Mouse (Mus musculus): ENCODE data around the gene D10Wsu102e. TPM values are rescaled to one million over a fixed set of nuclear protein-coding genes. Genes with fewer than 3 reads are reported as not detected.
A peak's percentile ranks its signal among the peaks of the same experiment; 100 is the strongest.

Gene D10Wsu102e
- polyA plus RNA-seq, 1 experiment: 0.11 TPM

- Histone ChIP-seq H3K4me3 (ENCODE audit: low read depth, low read length) (no peak overlapping the region), H3K27ac (ENCODE audit: insufficient read depth, low read depth, low read length) (no peak overlapping the region), H3K27me3 (ENCODE audit: control insufficient read depth, insufficient read depth, low read length) (no peaks in the 10 kb centered on the region; the same call in 1 of the 2 replicates), H3K4me1 (ENCODE audit: control insufficient read depth, insufficient read depth, insufficient read length, low read length) (no peaks in the 10 kb centered on the region; the same call in 1 of the 2 replicates), H3K36me3 (ENCODE audit: control insufficient read depth, insufficient read depth, low read length) (no peaks in the 10 kb centered on the region)
- TF ChIP-seq CTCF (IDR thresholded peaks at IDR 0.05; ENCODE audit: extremely low read depth, insufficient read length, insufficient replicate concordance, low read depth, low read length) (no peak), POLR2A (IDR thresholded peaks at IDR 0.05; ENCODE audit: low read depth, low read length) (no peak)
- 41% methylated on average over 7 of the region's 7 CpGs for WGBS
Measured at GRCm38 (mm10) chr10:83336336-83336735, 23.7 kb upstream of the D10Wsu102e start.

GRCm38 (mm10) chr10:83337159-83337951, 22.7 kb upstream of the D10Wsu102e start, which contains the start of gene Slc41a2:
Gene Slc41a2 (minus strand): TSS chr10:83337882.
- TF ChIP-seq CTCF (IDR thresholded peaks at IDR 0.05; ENCODE audit: extremely low read depth, insufficient read length, insufficient replicate concordance, low read depth, low read length) (no peak), POLR2A (IDR thresholded peaks at IDR 0.05; ENCODE audit: low read depth, low read length) (peak; percentile 53; the same call in 1 of the 2 replicates)
- no peaks in the 10 kb centered on the region; the same call in 1 of the 2 replicates for H3K27me3 ChIP-seq (ENCODE audit: control insufficient read depth, insufficient read depth, low read length)
- H3K4me3 ChIP-seq (ENCODE audit: low read depth, low read length): peak within 1 kb of the TSS; percentile 89
- under 1% methylated on average over 85 of the region's 102 CpGs for WGBS
- H3K4me1 ChIP-seq (ENCODE audit: control insufficient read depth, insufficient read depth, insufficient read length, low read length): no peaks in the 10 kb centered on the region; the same call in 1 of the 2 replicates
- no peaks in the 10 kb centered on the region for H3K36me3 ChIP-seq (ENCODE audit: control insufficient read depth, insufficient read depth, low read length)
- peak within 1 kb of the TSS; percentile 97 for H3K27ac ChIP-seq (ENCODE audit: insufficient read depth, low read depth, low read length)

GRCm38 (mm10) chr10:83337971-83338598, 21.9 kb upstream of the D10Wsu102e start:
- TF ChIP-seq CTCF (IDR thresholded peaks at IDR 0.05; ENCODE audit: extremely low read depth, insufficient read length, insufficient replicate concordance, low read depth, low read length): no peak
- no peak for TF ChIP-seq POLR2A (IDR thresholded peaks at IDR 0.05; ENCODE audit: low read depth, low read length)
- peak overlapping the region; percentile 97 for H3K27ac ChIP-seq (ENCODE audit: insufficient read depth, low read depth, low read length)
- 43% methylated on average over 9 of the region's 9 CpGs for WGBS

GRCm38 (mm10) chr10:83341226-83341625, 18.8 kb upstream of the D10Wsu102e start:
- peaks cover 6% of the 10 kb centered on the region; the same call in 1 of the 2 replicates for H3K4me1 ChIP-seq (ENCODE audit: control insufficient read depth, insufficient read depth, insufficient read length, low read length)
- no peak overlapping the region for H3K27ac ChIP-seq (ENCODE audit: insufficient read depth, low read depth, low read length)
- H3K36me3 ChIP-seq (ENCODE audit: control insufficient read depth, insufficient read depth, low read length): no peaks in the 10 kb centered on the region
- 18% methylated on average over 2 of the region's 2 CpGs for WGBS
- no peaks in the 10 kb centered on the region; the same call in 1 of the 2 replicates for H3K27me3 ChIP-seq (ENCODE audit: control insufficient read depth, insufficient read depth, low read length)
- TF ChIP-seq POLR2A (IDR thresholded peaks at IDR 0.05; ENCODE audit: low read depth, low read length): no peak
- no peak for TF ChIP-seq CTCF (IDR thresholded peaks at IDR 0.05; ENCODE audit: extremely low read depth, insufficient read length, insufficient replicate concordance, low read depth, low read length)
- no peak overlapping the region for H3K4me3 ChIP-seq (ENCODE audit: low read depth, low read length)

More at GRCm38 (mm10) chr10:83337971-83338598, 21.9 kb upstream of the D10Wsu102e start:
- H3K36me3 ChIP-seq (ENCODE audit: control insufficient read depth, insufficient read depth, low read length): no peaks in the 10 kb centered on the region
- H3K27me3 ChIP-seq (ENCODE audit: control insufficient read depth, insufficient read depth, low read length): no peaks in the 10 kb centered on the region; the same call in 1 of the 2 replicates
- H3K4me1 ChIP-seq (ENCODE audit: control insufficient read depth, insufficient read depth, insufficient read length, low read length): peaks cover 3% of the 10 kb centered on the region; the same call in 1 of the 2 replicates
- peak overlapping the region; percentile 89 for H3K4me3 ChIP-seq (ENCODE audit: low read depth, low read length)

GRCm38 (mm10) chr10:83343171-83343570, 16.9 kb upstream of the D10Wsu102e start:
- Histone ChIP-seq H3K27ac (ENCODE audit: insufficient read depth, low read depth, low read length) (no peak overlapping the region), H3K36me3 (ENCODE audit: control insufficient read depth, insufficient read depth, low read length) (no peaks in the 10 kb centered on the region), H3K27me3 (ENCODE audit: control insufficient read depth, insufficient read depth, low read length) (no peaks in the 10 kb centered on the region), H3K4me3 (ENCODE audit: low read depth, low read length) (no peak overlapping the region), H3K4me1 (ENCODE audit: control insufficient read depth, insufficient read depth, insufficient read length, low read length) (peaks cover 6% of the 10 kb centered on the region; the same call in 1 of the 2 replicates)
- TF ChIP-seq CTCF (IDR thresholded peaks at IDR 0.05; ENCODE audit: extremely low read depth, insufficient read length, insufficient replicate concordance, low read depth, low read length): no peak
- no peak for TF ChIP-seq POLR2A (IDR thresholded peaks at IDR 0.05; ENCODE audit: low read depth, low read length)
- WGBS: 27% methylated on average over 5 of the region's 5 CpGs

GRCm38 (mm10) chr10:83343828-83344685, 16.0 kb upstream of the D10Wsu102e start:
- H3K36me3 ChIP-seq (ENCODE audit: control insufficient read depth, insufficient read depth, low read length): no peaks in the 10 kb centered on the region
- no peak overlapping the region for H3K27ac ChIP-seq (ENCODE audit: insufficient read depth, low read depth, low read length)
- 76% methylated on average over 2 of the region's 2 CpGs for WGBS
- H3K4me3 ChIP-seq (ENCODE audit: low read depth, low read length): no peak overlapping the region
- H3K27me3 ChIP-seq (ENCODE audit: control insufficient read depth, insufficient read depth, low read length): no peaks in the 10 kb centered on the region
- no peak for TF ChIP-seq POLR2A (IDR thresholded peaks at IDR 0.05; ENCODE audit: low read depth, low read length)
- no peak for TF ChIP-seq CTCF (IDR thresholded peaks at IDR 0.05; ENCODE audit: extremely low read depth, insufficient read length, insufficient replicate concordance, low read depth, low read length)
- H3K4me1 ChIP-seq (ENCODE audit: control insufficient read depth, insufficient read depth, insufficient read length, low read length): peaks cover 6% of the 10 kb centered on the region; the same call in 1 of the 2 replicates
